Mouse (Mus musculus) CH12.LX (cell line): ENCODE results near the gene Ccdc188.

Experiments
- BHLHE40 ChIP-seq: IDR thresholded peaks from 2 replicates; pipeline ENCODE4 v1.6.1; 2011; ENCODE audit warnings: mild to moderate bottlenecking, low read depth, low read length, improper control_type of control experiment
- CHD2 ChIP-seq: IDR thresholded peaks from 2 replicates; pipeline ENCODE4 v1.6.1; 2011; ENCODE audit warnings: low read length, improper control_type of control experiment
- CTCF ChIP-seq, 2 experiments: IDR thresholded peaks in 1 of 2; conservative IDR thresholded peaks in 1 of 2; 2 replicates each; pipeline ENCODE4 v1.5.1; 2011 to 2012; ENCODE audit warnings: low read depth in 2 of 2, low read length in 2 of 2, improper control_type of control experiment in 1 of 2, inconsistent platforms in 1 of 2, mild to moderate bottlenecking in 1 of 2, moderate library complexity in 1 of 2
- ETS1 ChIP-seq: conservative IDR thresholded peaks from 2 replicates; pipeline ENCODE4 v1.6.1; 2012; ENCODE audit warnings: low read depth, mild to moderate bottlenecking, inconsistent platforms, low read length, improper control_type of control experiment, moderate library complexity
- GABPA ChIP-seq: IDR thresholded peaks from 2 replicates; pipeline ENCODE4 v1.6.1; 2012; ENCODE audit warnings: low read depth, low read length, improper control_type of control experiment, inconsistent platforms; ENCODE audit not compliant: insufficient replicate concordance
- IRF4 ChIP-seq: IDR thresholded peaks from 2 replicates; pipeline ENCODE4 v1.6.1; 2014; ENCODE audit warnings: low read depth, mild to moderate bottlenecking, inconsistent platforms, low read length, improper control_type of control experiment
- JUND ChIP-seq: conservative IDR thresholded peaks from 2 replicates; pipeline ENCODE4 v1.6.1; 2011; ENCODE audit warnings: low read depth, low read length, improper control_type of control experiment
- NRF1 ChIP-seq: IDR thresholded peaks from 2 replicates; pipeline ENCODE4 v1.6.1; 2014; ENCODE audit warnings: low read depth, mild to moderate bottlenecking, inconsistent platforms, low read length, improper control_type of control experiment, moderate library complexity
- TCF12 ChIP-seq: IDR thresholded peaks from 2 replicates; pipeline ENCODE4 v1.6.1; 2014; ENCODE audit warnings: low read depth, mild to moderate bottlenecking, inconsistent platforms, low read length, improper control_type of control experiment

- TF ChIP-seq JUND (no peak), CTCF (conservative IDR thresholded peaks at IDR 0.05 in 1 of 2, IDR thresholded peaks at IDR 0.05 in 1 of 2; ENCODE audit: low read depth in 2 of 2, low read length in 2 of 2) (no peak), IRF4 (no peak), ETS1 (no peak), GABPA (no peak), NRF1 (no peak), TCF12 (no peak), CHD2 (peak; percentile 5; the same call in 1 of the 2 replicates), BHLHE40 (no peak)
These were observed 19.2 kb downstream of the Ccdc188 start for GRCm38 (mm10) chr16:18236676-18237501.
